Mouse (Mus musculus) lung, adult 2 months (tissue): ENCODE measurements at regions not wholly inside any gene's neighbourhood (a gene's known extent, or its start where the extent isn't known, plus 50 kb on each side); places are given as distances from the start of the nearest gene placed in this dataset.

Experiments used
- DNase-seq: peaks from one replicate; pipeline ENCODE4 v3.0.0; 2022
- H3K4me1 ChIP-seq: fragments of 200-500 bp; 2 replicates; pipeline ENCODE4 v1.6.1; 2011; ENCODE audit warnings: low read length; ENCODE audit not compliant: control insufficient read depth, insufficient read depth
- H3K4me3 ChIP-seq: fragments of 200-500 bp; replicated peaks from 2 replicates; pipeline ENCODE3; 2011; ENCODE audit warnings: low read depth, mild to moderate bottlenecking, control low read depth, low read length; ENCODE audit errors: extremely low read depth
- CTCF ChIP-seq: fragments of 200-500 bp; IDR thresholded peaks from 2 replicates; pipeline ENCODE4 v1.5.1; 2011; ENCODE audit warnings: mild to moderate bottlenecking, low read length, control low read depth; ENCODE audit not compliant: insufficient read depth
- POLR2A ChIP-seq: fragments of 200-500 bp; IDR thresholded peaks from 2 replicates; pipeline ENCODE4 v1.6.1; 2011; ENCODE audit warnings: low read depth, mild to moderate bottlenecking, control low read depth, low read length, borderline replicate concordance; ENCODE audit errors: extremely low read depth
- WGBS: fragments of 180-500 bp; shearing (Covaris S2); methylation state at CpG from one replicate; pipeline ENCODE4 v1.1.7; 2018; 5-methylcytosine and 5-hydroxymethylcytosine counted together

- Histone ChIP-seq H3K4me3 (no peak overlapping the region), H3K4me1 (no peaks in the 10 kb centered on the region; the same call in 1 of the 2 replicates)
- no peak for DNase-seq
- 79% methylated on average over 9 of the region's 9 CpGs for WGBS
- TF ChIP-seq POLR2A = no peak
- TF ChIP-seq CTCF = no peak
These were observed 156.3 kb upstream of the Adgrl2 start for GRCm38 (mm10) chr3:149146673-149147072.

GRCm38 (mm10) chr3:149140461-149140860, 150.1 kb upstream of the Adgrl2 start:
- Histone ChIP-seq H3K4me3 (no peak overlapping the region), H3K4me1 (no peaks in the 10 kb centered on the region)
- DNase-seq = no peak
- WGBS = 84% methylated on average over 3 of the region's 3 CpGs
- no peak for TF ChIP-seq CTCF
- TF ChIP-seq POLR2A = no peak

GRCm38 (mm10) chr3:149134028-149134938, 143.9 kb upstream of the Adgrl2 start:
- no peaks in the 10 kb centered on the region for H3K4me1 ChIP-seq
- 88% methylated on average over 9 of the region's 9 CpGs for WGBS
- TF ChIP-seq POLR2A (no peak), CTCF (no peak)
- no peak overlapping the region for H3K4me3 ChIP-seq
- DNase-seq = no peak

GRCm38 (mm10) chr3:149118806-149119205, 128.5 kb upstream of the Adgrl2 start:
- WGBS = 91% methylated on average over 5 of the region's 5 CpGs
- no peak for TF ChIP-seq CTCF
- no peak for TF ChIP-seq POLR2A
- DNase-seq = no peak
- no peak overlapping the region for H3K4me3 ChIP-seq
- H3K4me1 ChIP-seq = peaks cover 5% of the 10 kb centered on the region

- WGBS = 83% methylated on average over 4 of the region's 4 CpGs
- no peak for DNase-seq
- TF ChIP-seq CTCF (no peak), POLR2A (no peak)
- Histone ChIP-seq H3K4me3 (no peak overlapping the region), H3K4me1 (peaks cover 5% of the 10 kb centered on the region)
These were observed 127.3 kb upstream of the Adgrl2 start for GRCm38 (mm10) chr3:149117684-149118056.

GRCm38 (mm10) chr3:149117018-149117683, 126.8 kb upstream of the Adgrl2 start:
- 20% methylated on average over 6 of the region's 6 CpGs for WGBS
- peaks cover 5% of the 10 kb centered on the region for H3K4me1 ChIP-seq
- H3K4me3 ChIP-seq = no peak overlapping the region
- no peak for DNase-seq
- TF ChIP-seq POLR2A = no peak
- TF ChIP-seq CTCF = no peak

- WGBS = 70% methylated on average over 11 of the region's 11 CpGs
- DNase-seq = no peak
- peaks cover 6% of the 10 kb centered on the region for H3K4me1 ChIP-seq
- H3K4me3 ChIP-seq = no peak overlapping the region
- TF ChIP-seq POLR2A (no peak), CTCF (no peak)
These were observed 126.2 kb upstream of the Adgrl2 start for GRCm38 (mm10) chr3:149116604-149117003.

- TF ChIP-seq POLR2A = no peak
- TF ChIP-seq CTCF = no peak
- Histone ChIP-seq H3K4me1 (peaks cover 10% of the 10 kb centered on the region), H3K4me3 (no peak overlapping the region)
- WGBS = 49% methylated on average over 12 of the region's 12 CpGs
- no peak for DNase-seq
These were observed 125.5 kb upstream of the Adgrl2 start for GRCm38 (mm10) chr3:149115901-149116300.

- Histone ChIP-seq H3K4me1 (peaks cover 10% of the 10 kb centered on the region), H3K4me3 (no peak overlapping the region)
- WGBS = 86% methylated on average over 6 of the region's 6 CpGs
- no peak for TF ChIP-seq POLR2A
- no peak for TF ChIP-seq CTCF
- DNase-seq = no peak
These were observed 122.5 kb upstream of the Adgrl2 start for GRCm38 (mm10) chr3:149112878-149113277.
